Mouse (Mus musculus): ENCODE measurements around the gene Arhgef38.
A peak's percentile ranks its signal among the peaks of the same experiment; 100 is the strongest.

The Arhgef38 gene

GRCm38 (mm10) chr3:133234821-133235295, at the start of gene Arhgef38:
Gene Arhgef38, minus strand, starts transcription at chr3:133234949.
- DNase-seq (ENCODE audit: low spot score) = peak; percentile 3

GRCm38 (mm10) chr3:133271887-133272286, 37.1 kb upstream of the Arhgef38 start:
- DNase-seq (ENCODE audit: low spot score) = peak; percentile 51

- no peak for DNase-seq (ENCODE audit: low spot score)
Measured at GRCm38 (mm10) chr3:133258860-133259259, 24.1 kb upstream of the Arhgef38 start.

GRCm38 (mm10) chr3:133255842-133256241, 21.1 kb upstream of the Arhgef38 start:
- no peak for DNase-seq (ENCODE audit: low spot score)

- no peak for DNase-seq (ENCODE audit: low spot score)
Measured at GRCm38 (mm10) chr3:133244027-133244426, 9.3 kb upstream of the Arhgef38 start.

- DNase-seq (ENCODE audit: low spot score) = no peak
Measured at GRCm38 (mm10) chr3:133241916-133242315, 7.2 kb upstream of the Arhgef38 start.

- DNase-seq (ENCODE audit: low spot score) = no peak
Measured at GRCm38 (mm10) chr3:133233993-133234392, 756 bp downstream of the Arhgef38 start.

- no peak for DNase-seq (ENCODE audit: low spot score)
Measured at GRCm38 (mm10) chr3:133230427-133230826, 4.3 kb downstream of the Arhgef38 start.

- DNase-seq (ENCODE audit: low spot score) = no peak
Measured at GRCm38 (mm10) chr3:133229594-133229993, 5.2 kb downstream of the Arhgef38 start.

- DNase-seq (ENCODE audit: low spot score) = no peak
Measured at GRCm38 (mm10) chr3:133227258-133228012, 7.3 kb downstream of the Arhgef38 start.

GRCm38 (mm10) chr3:133218501-133218900, 16.2 kb downstream of the Arhgef38 start:
- DNase-seq (ENCODE audit: low spot score) = no peak

GRCm38 (mm10) chr3:133215198-133215819, 19.4 kb downstream of the Arhgef38 start:
- no peak for DNase-seq (ENCODE audit: low spot score)

- DNase-seq (ENCODE audit: low spot score) = no peak
Measured at GRCm38 (mm10) chr3:133213434-133214114, 21.2 kb downstream of the Arhgef38 start.

- DNase-seq (ENCODE audit: low spot score) = no peak
Measured at GRCm38 (mm10) chr3:133211324-133211723, 23.4 kb downstream of the Arhgef38 start.

GRCm38 (mm10) chr3:133203713-133204112, 31.0 kb downstream of the Arhgef38 start:
- DNase-seq (ENCODE audit: low spot score) = no peak

GRCm38 (mm10) chr3:133202171-133202570, 32.6 kb downstream of the Arhgef38 start:
- no peak for DNase-seq (ENCODE audit: low spot score)

GRCm38 (mm10) chr3:133188930-133189329, 45.8 kb downstream of the Arhgef38 start:
- no peak for DNase-seq (ENCODE audit: low spot score)

- DNase-seq (ENCODE audit: low spot score) = no peak
Measured at GRCm38 (mm10) chr3:133187524-133187923, 47.2 kb downstream of the Arhgef38 start.

GRCm38 (mm10) chr3:133176033-133176750, 58.6 kb downstream of the Arhgef38 start:
- no peak for DNase-seq (ENCODE audit: low spot score)

- DNase-seq (ENCODE audit: low spot score) = no peak
Measured at GRCm38 (mm10) chr3:133172291-133172690, 62.5 kb downstream of the Arhgef38 start.

- DNase-seq (ENCODE audit: low spot score) = no peak
Measured at GRCm38 (mm10) chr3:133169737-133170136, 65.0 kb downstream of the Arhgef38 start.

GRCm38 (mm10) chr3:133167550-133167949, 67.2 kb downstream of the Arhgef38 start:
- no peak for DNase-seq (ENCODE audit: low spot score)
